11 mouse cellular contexts compared by ENCODE assay signal in genomic region chr19:47188515-47189128, GRCm38 (mm10). TPM values are rescaled to one million over a fixed set of nuclear protein-coding genes. Genes with fewer than 3 reads are reported as not detected.
DNase-seq lines count a peak whose midpoint lies in the region; ATAC-seq lines count a peak whose summit lies in the region.
"Had no signal": no experiment of that assay in that cellular context is flagged by ENCODE, and none has a peak within 500 bp of the region (broad histone marks: within the 10 kb centered on the region; RNA-seq: fewer than 3 reads in every experiment).

No protein-coding gene starts in this region.

- H3K27me3 ChIP-seq in intestine, embryonic 15.5 days (replicated peaks): no peaks in the 10 kb centered on the region

- 75% methylated on average over 11 of the region's 11 CpGs for WGBS in intestine, embryonic 15.5 days

- peak; percentile 41 for ATAC-seq in frontal cortex, adult (ENCODE audit: low TSS enrichment)
- peak; percentile 62 for ATAC-seq in intestine, embryonic 15.5 days
- no peak for ATAC-seq in granulocyte monocyte progenitor cell, adult 5-6 weeks (replicated peaks; ENCODE audit: poor library complexity, severe bottlenecking)

- no peaks in the 10 kb centered on the region for H3K9me3 ChIP-seq in intestine, embryonic 15.5 days
- H3K9me3 ChIP-seq: limb, embryonic 12.5 days had no signal

- H3K4me2 ChIP-seq in intestine, embryonic 15.5 days (replicated peaks): no peak overlapping the region
- H3K4me2 ChIP-seq: limb, embryonic 12.5 days had no signal

- H3K9ac ChIP-seq in intestine, embryonic 15.5 days: no peak overlapping the region
- H3K9ac ChIP-seq: limb, embryonic 12.5 days had no signal

- no peak overlapping the region for H3K4me3 ChIP-seq in intestine, embryonic 15.5 days (replicated peaks)
- H3K4me3 ChIP-seq: limb, embryonic 12.5 days had no signal

- DNase-seq in frontal cortex, postnatal 36 days (ENCODE audit: low spot score in 2 of 2): no peak
- DNase-seq in lung, postnatal 4 days: peak; percentile 18 to 52
- no peak for DNase-seq in lung, postnatal 25 days (ENCODE audit: low spot score)
- DNase-seq in urinary bladder, postnatal 14 days (ENCODE audit: low spot score): no peak
- DNase-seq in spleen, postnatal 10 days (ENCODE audit: low spot score in 2 of 2): no peak
- DNase-seq: heart, postnatal 14 days had no signal

- no peak overlapping the region for H3K27ac ChIP-seq in intestine, embryonic 15.5 days
- H3K27ac ChIP-seq: limb, embryonic 12.5 days had no signal

- no peaks in the 10 kb centered on the region for H3K36me3 ChIP-seq in intestine, embryonic 15.5 days
- H3K36me3 ChIP-seq: limb, embryonic 12.5 days had no signal

- no peaks in the 10 kb centered on the region for H3K4me1 ChIP-seq in intestine, embryonic 15.5 days (replicated peaks)

RNA-seq across cellular contexts. Expression of gene Neurl1a, which starts 10.0 kb away (rescaled TPM):
- polyA plus RNA-seq in intestine, embryonic 15.5 days (2015; fragmentation: Nextera tagmentation; extraction: Ambion mirVana): 5.4 and 6.3 TPM in 2 replicates
- not detected in 2 replicates for total RNA-seq in granulocyte monocyte progenitor cell, adult 5-6 weeks (2014; fragmentation: Nextera tagmentation)
- total RNA-seq in granulocyte monocyte progenitor cell, adult 5-6 weeks (2017): 0.04 TPM in 1 of 2 replicates, not detected in the other
- total RNA-seq: monocyte, adult 5-6 weeks had no signal

RNA-seq across cellular contexts. Expression of gene Calhm3, which starts 31.1 kb away (rescaled TPM):
- 0.21 and 0.23 TPM in 2 replicates for polyA plus RNA-seq in intestine, embryonic 15.5 days (2015; fragmentation: Nextera tagmentation; extraction: Ambion mirVana)
- not detected in 2 replicates for total RNA-seq in granulocyte monocyte progenitor cell, adult 5-6 weeks (2014; fragmentation: Nextera tagmentation)
- total RNA-seq in granulocyte monocyte progenitor cell, adult 5-6 weeks (2017): not detected in 2 replicates
- total RNA-seq: heart, postnatal 14 days; monocyte, adult 5-6 weeks had no signal
- polyA plus RNA-seq: limb, embryonic 12.5 days had no signal

RNA-seq across cellular contexts. Expression of gene Calhm1, which starts 44.6 kb away (rescaled TPM):
- polyA plus RNA-seq in intestine, embryonic 15.5 days (2015; fragmentation: Nextera tagmentation; extraction: Ambion mirVana): not detected in 2 replicates
- total RNA-seq in granulocyte monocyte progenitor cell, adult 5-6 weeks (2014; fragmentation: Nextera tagmentation): not detected in 2 replicates
- total RNA-seq in granulocyte monocyte progenitor cell, adult 5-6 weeks (2017): not detected in 2 replicates
- total RNA-seq: heart, postnatal 14 days; monocyte, adult 5-6 weeks had no signal
- polyA plus RNA-seq: limb, embryonic 12.5 days had no signal

RNA-seq across cellular contexts. Expression of gene Calhm2, which starts 50.5 kb away (rescaled TPM):
- 5.8 and 6.1 TPM in 2 replicates for polyA plus RNA-seq in intestine, embryonic 15.5 days (2015; fragmentation: Nextera tagmentation; extraction: Ambion mirVana)
- 6.6 and 18.6 TPM in 2 replicates for total RNA-seq in granulocyte monocyte progenitor cell, adult 5-6 weeks (2014; fragmentation: Nextera tagmentation)
- total RNA-seq in granulocyte monocyte progenitor cell, adult 5-6 weeks (2017): 6.0 and 10.2 TPM in 2 replicates

Comparison
In these comparisons a context has a peak if more than half of its experiments do, and no peak if none do; other contexts are left out.
1. DNase-seq: peak in lung, postnatal 4 days (2 of 2); none in frontal cortex, postnatal 36 days (0 of 2), lung, postnatal 25 days (single experiment), urinary bladder, postnatal 14 days (single experiment) and spleen, postnatal 10 days (0 of 2).